Mouse (Mus musculus) forebrain, embryonic 11.5 days (tissue): Measurements from ENCODE around the gene Cyp27a1. TPM values are rescaled to one million over a fixed set of nuclear protein-coding genes. Genes with fewer than 3 reads are reported as not detected.
A peak's percentile ranks its signal among the peaks of the same experiment; 100 is the strongest.

ENCODE experiments used
- ATAC-seq: fragments of 200-750 bp; cut with Nextera tagmentation; replicated peaks from 2 replicates; pipeline ENCODE4 v1.8.0; 2017; ENCODE audit warnings: moderate TSS enrichment; ENCODE audit not compliant: low FRiP score
- DNase-seq: peaks from one replicate; pipeline ENCODE4 v3.0.0-alpha.2; 2017; ENCODE audit warnings: low spot score
- H3K27ac ChIP-seq: fragments of 300-500 bp; sonication (generic); 2 replicates; pipeline ENCODE4 v1.5.1; 2014; ENCODE audit warnings: low read depth, low read length
- H3K27me3 ChIP-seq: fragments of 300-500 bp; sonication (generic); 2 replicates; pipeline ENCODE4 v1.6.1; 2014; ENCODE audit warnings: mild to moderate bottlenecking, low read length, mixed read lengths; ENCODE audit not compliant: control insufficient read depth, insufficient read depth
- H3K36me3 ChIP-seq: fragments of 300-500 bp; sonication (generic); 2 replicates; pipeline ENCODE4 v1.6.1; 2014; ENCODE audit warnings: mild to moderate bottlenecking, low read length, moderate library complexity, mixed read lengths; ENCODE audit not compliant: control insufficient read depth, insufficient read depth
- H3K4me1 ChIP-seq: fragments of 300-500 bp; sonication (generic); replicated peaks from 2 replicates; pipeline ENCODE4 v1.6.1; 2014; ENCODE audit warnings: low read length, mixed read lengths; ENCODE audit not compliant: control insufficient read depth, insufficient read depth
- H3K4me2 ChIP-seq: fragments of 300-500 bp; sonication (generic); 2 replicates; pipeline ENCODE4 v1.6.1; 2014; ENCODE audit warnings: low read depth, mild to moderate bottlenecking, low read length, moderate library complexity, mixed read lengths; ENCODE audit not compliant: severe bottlenecking
- H3K4me3 ChIP-seq: fragments of 300-500 bp; sonication (generic); 2 replicates; pipeline ENCODE4 v1.5.1; 2014; ENCODE audit warnings: low read depth, low read length
- H3K9ac ChIP-seq: fragments of 300-500 bp; sonication (generic); 2 replicates; pipeline ENCODE4 v1.6.1; 2014; ENCODE audit warnings: low read length
- H3K9me3 ChIP-seq: fragments of 300-500 bp; sonication (generic); 2 replicates; pipeline ENCODE4 v1.6.1; 2016; ENCODE audit warnings: low read length, mixed read lengths; ENCODE audit not compliant: control insufficient read depth
- WGBS: fragments of 180-500 bp; shearing (Covaris S2); extraction: QIAGEN DNeasy Blood & Tissue Kit; methylation state at CpG from one replicate; pipeline ENCODE4 v1.1.7; 2014; 5-methylcytosine and 5-hydroxymethylcytosine counted together
- polyA plus RNA-seq: library from polyadenylated mRNA; unstranded; fragments of >200 nt; fragmentation: Nextera tagmentation; extraction: Ambion mirVana; gene quantifications from 2 replicates; pipeline ENCODE4 v1.2.1, GENCODE M21; 2014

Cyp27a1 gene
- polyA plus RNA-seq, 1 experiment from 2014 or later = 6.7 TPM

GRCm38 (mm10) chr1:74770727-74771466 is 57.5 kb downstream of the Cyp27a1 start:
- Histone ChIP-seq H3K9ac (no peak overlapping the region), H3K4me2 (peak overlapping the region; percentile 79), H3K4me1 (peaks cover 10% of the 10 kb centered on the region), H3K9me3 (no peaks in the 10 kb centered on the region), H3K27me3 (peaks cover 69% of the 10 kb centered on the region), H3K27ac (no peak overlapping the region), H3K4me3 (peak overlapping the region; percentile 41), H3K36me3 (no peaks in the 10 kb centered on the region)
- ATAC-seq = 0 out of 2 replicates have a peak, but pooled peaks have one; percentile 19
- peak; percentile 63 for DNase-seq
- 2% methylated on average over 35 of the region's 35 CpGs for WGBS

GRCm38 (mm10) chr1:74771467-74771844 is 58.1 kb downstream of the Cyp27a1 start:
- Histone ChIP-seq H3K9me3 (no peaks in the 10 kb centered on the region), H3K4me1 (peaks cover 10% of the 10 kb centered on the region), H3K36me3 (no peaks in the 10 kb centered on the region), H3K4me3 (peak overlapping the region; percentile 41), H3K9ac (no peak overlapping the region), H3K4me2 (peak overlapping the region; percentile 79), H3K27me3 (peaks cover 72% of the 10 kb centered on the region), H3K27ac (no peak overlapping the region)
- ATAC-seq (0 out of 2 replicates have a peak, but pooled peaks have one; percentile 18), DNase-seq (peak; percentile 55)
- WGBS = under 1% methylated on average over 26 of the region's 26 CpGs

- H3K9ac ChIP-seq = no peak within 1 kb of the TSS
- no peaks in the 10 kb centered on the region for H3K9me3 ChIP-seq
- peaks cover 72% of the 10 kb centered on the region for H3K27me3 ChIP-seq
- H3K36me3 ChIP-seq = no peaks in the 10 kb centered on the region
- H3K4me3 ChIP-seq = peak within 1 kb of the TSS; percentile 41
- 0% methylated on average over 2 of the region's 8 CpGs for WGBS
- H3K4me1 ChIP-seq = peaks cover 10% of the 10 kb centered on the region
- peak within 1 kb of the TSS; percentile 79 for H3K4me2 ChIP-seq
- no peak for DNase-seq
- no peak for ATAC-seq
- H3K27ac ChIP-seq = no peak within 1 kb of the TSS
Measured at GRCm38 (mm10) chr1:74771845-74771930, 58.3 kb downstream of the Cyp27a1 start, which contains the start of gene Wnt6. Gene Wnt6, plus strand, starts transcription at chr1:74771892.

GRCm38 (mm10) chr1:74771931-74772620 is 58.7 kb downstream of the Cyp27a1 start:
- ATAC-seq (no peak), DNase-seq (no peak)
- no peak overlapping the region for H3K9ac ChIP-seq
- WGBS = under 1% methylated on average over 32 of the region's 51 CpGs
- H3K36me3 ChIP-seq = no peaks in the 10 kb centered on the region
- peaks cover 10% of the 10 kb centered on the region for H3K4me1 ChIP-seq
- H3K4me2 ChIP-seq = peak overlapping the region; percentile 79
- peaks cover 76% of the 10 kb centered on the region for H3K27me3 ChIP-seq
- H3K4me3 ChIP-seq = peak overlapping the region; percentile 41
- no peaks in the 10 kb centered on the region for H3K9me3 ChIP-seq
- no peak overlapping the region for H3K27ac ChIP-seq

- 1% methylated on average over 15 of the region's 15 CpGs for WGBS
- peaks cover 10% of the 10 kb centered on the region for H3K4me1 ChIP-seq
- ATAC-seq (peak; percentile 85), DNase-seq (peak; percentile 85)
- peak overlapping the region; percentile 1; the same call in 1 of the 2 replicates for H3K4me3 ChIP-seq
- H3K27ac ChIP-seq = no peak overlapping the region
- no peak overlapping the region for H3K9ac ChIP-seq
- peaks cover 81% of the 10 kb centered on the region for H3K27me3 ChIP-seq
- H3K9me3 ChIP-seq = no peaks in the 10 kb centered on the region
- H3K36me3 ChIP-seq = no peaks in the 10 kb centered on the region
- H3K4me2 ChIP-seq = peak overlapping the region; percentile 31; the same call in 1 of the 2 replicates
Measured at GRCm38 (mm10) chr1:74773136-74773535, 59.8 kb downstream of the Cyp27a1 start.

GRCm38 (mm10) chr1:74774062-74774461 is 60.7 kb downstream of the Cyp27a1 start:
- Histone ChIP-seq H3K9ac (no peak overlapping the region), H3K27me3 (peaks cover 80% of the 10 kb centered on the region), H3K4me2 (no peak overlapping the region), H3K4me1 (peaks cover 10% of the 10 kb centered on the region), H3K4me3 (no peak overlapping the region), H3K27ac (no peak overlapping the region), H3K36me3 (no peaks in the 10 kb centered on the region), H3K9me3 (no peaks in the 10 kb centered on the region)
- WGBS = 8% methylated on average over 7 of the region's 7 CpGs
- DNase-seq = no peak
- ATAC-seq = no peak

GRCm38 (mm10) chr1:74775816-74776215 is 62.4 kb downstream of the Cyp27a1 start:
- ATAC-seq (no peak), DNase-seq (no peak)
- no peaks in the 10 kb centered on the region for H3K36me3 ChIP-seq
- H3K27ac ChIP-seq = no peak overlapping the region
- H3K27me3 ChIP-seq = peaks cover 74% of the 10 kb centered on the region
- no peak overlapping the region for H3K9ac ChIP-seq
- 4% methylated on average over 5 of the region's 5 CpGs for WGBS
- no peak overlapping the region for H3K4me3 ChIP-seq
- no peak overlapping the region for H3K4me2 ChIP-seq
- H3K4me1 ChIP-seq = peaks cover 7% of the 10 kb centered on the region
- no peaks in the 10 kb centered on the region for H3K9me3 ChIP-seq

- Histone ChIP-seq H3K4me2 (no peak overlapping the region), H3K9ac (no peak overlapping the region), H3K27ac (no peak overlapping the region), H3K27me3 (peaks cover 77% of the 10 kb centered on the region), H3K4me1 (no peaks in the 10 kb centered on the region), H3K4me3 (no peak overlapping the region), H3K9me3 (no peaks in the 10 kb centered on the region), H3K36me3 (no peaks in the 10 kb centered on the region)
- WGBS = 48% methylated on average over 3 of the region's 3 CpGs
- ATAC-seq (no peak), DNase-seq (no peak)
Measured at GRCm38 (mm10) chr1:74778934-74779486, 65.6 kb downstream of the Cyp27a1 start.
